Mouse (Mus musculus): ENCODE results near the gene Elk4. TPM values are rescaled to one million over a fixed set of nuclear protein-coding genes. Genes with fewer than 3 reads are reported as not detected.

Elk4 gene
- polyA plus RNA-seq, 1 experiment from 2014 or later: 24.3 TPM

DNA sequence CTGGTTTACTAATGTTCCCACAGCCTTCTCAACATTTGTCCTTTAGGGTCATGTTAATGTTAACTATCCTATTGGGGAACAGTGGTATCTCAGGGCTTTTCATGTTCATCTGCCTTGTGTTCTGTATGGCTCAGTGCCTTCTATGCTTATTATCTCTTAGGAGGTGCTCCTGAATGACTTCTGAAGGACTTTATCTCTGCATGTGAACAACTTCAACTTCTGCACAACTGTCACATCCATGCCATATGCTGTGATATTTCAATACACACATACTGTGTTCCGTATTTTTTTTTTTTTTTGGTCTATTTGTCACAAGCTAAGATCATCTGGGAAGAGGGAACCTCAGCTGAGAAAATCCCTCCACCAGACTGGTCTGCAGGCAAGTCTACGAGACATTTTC lies 71.0 kb downstream of the Elk4 start:
- WGBS: 89% methylated on average over 2 of the region's 2 CpGs
- no peak overlapping the region for H3K27ac ChIP-seq

More for the DNA sequence above, 71.0 kb downstream of the Elk4 start:
- no peak for ATAC-seq (ENCODE audit: insufficient number of reproducible peaks, low FRiP score, low TSS enrichment, low read depth)
- H3K36me3 ChIP-seq: no peaks in the 10 kb centered on the region
- no peak overlapping the region for H3K4me3 ChIP-seq
- no peak overlapping the region for H3K9ac ChIP-seq
- H3K27me3 ChIP-seq: no peaks in the 10 kb centered on the region
- H3K4me2 ChIP-seq: no peak overlapping the region
- H3K4me1 ChIP-seq: no peaks in the 10 kb centered on the region
- no peaks in the 10 kb centered on the region for H3K9me3 ChIP-seq

Other genes with a start within 250 kb of the Elk4 start
- gene Pm20d1, start 210.2 kb upstream of the Elk4 start, polyA plus RNA-seq (2015; fragmentation: Nextera tagmentation; extraction: Ambion mirVana): 0.24 and 0.29 TPM in 2 replicates
- 16.4 and 18.8 TPM in 2 replicates for gene Slc41a1, start 180.1 kb upstream of the Elk4 start, polyA plus RNA-seq (2015; fragmentation: Nextera tagmentation; extraction: Ambion mirVana)
- gene Rab29, start 140.4 kb upstream of the Elk4 start, polyA plus RNA-seq (2015; fragmentation: Nextera tagmentation; extraction: Ambion mirVana): 29.8 and 30.1 TPM in 2 replicates
- 57.1 and 68.4 TPM in 2 replicates for gene Nucks1, start 97.1 kb upstream of the Elk4 start, polyA plus RNA-seq (2015; fragmentation: Nextera tagmentation; extraction: Ambion mirVana)
- gene Slc45a3, start 44.6 kb upstream of the Elk4 start, polyA plus RNA-seq (2015; fragmentation: Nextera tagmentation; extraction: Ambion mirVana): 13.9 and 14.2 TPM in 2 replicates
- gene Mfsd4a, start 60.5 kb downstream of the Elk4 start, polyA plus RNA-seq (2015; fragmentation: Nextera tagmentation; extraction: Ambion mirVana): 11.7 and 14.7 TPM in 2 replicates
- gene Cdk18, start 132.1 kb downstream of the Elk4 start, polyA plus RNA-seq (2015; fragmentation: Nextera tagmentation; extraction: Ambion mirVana): 1.4 and 2.7 TPM in 2 replicates
- gene Lemd1, start 183.8 kb downstream of the Elk4 start, polyA plus RNA-seq (2015; fragmentation: Nextera tagmentation; extraction: Ambion mirVana): 0.29 and 0.56 TPM in 2 replicates
- gene AC124108.1, start 183.8 kb downstream of the Elk4 start, polyA plus RNA-seq (2015; fragmentation: Nextera tagmentation; extraction: Ambion mirVana): 0.12 and 0.25 TPM in 2 replicates
- gene Gm10188, start 222.2 kb downstream of the Elk4 start, polyA plus RNA-seq (2015; fragmentation: Nextera tagmentation; extraction: Ambion mirVana): not detected in 2 replicates

Measured in limb, embryonic 15.5 days (tissue).